Mouse (Mus musculus): Measurements from ENCODE around the gene Slc50a1.

Gene Slc50a1

DNA sequence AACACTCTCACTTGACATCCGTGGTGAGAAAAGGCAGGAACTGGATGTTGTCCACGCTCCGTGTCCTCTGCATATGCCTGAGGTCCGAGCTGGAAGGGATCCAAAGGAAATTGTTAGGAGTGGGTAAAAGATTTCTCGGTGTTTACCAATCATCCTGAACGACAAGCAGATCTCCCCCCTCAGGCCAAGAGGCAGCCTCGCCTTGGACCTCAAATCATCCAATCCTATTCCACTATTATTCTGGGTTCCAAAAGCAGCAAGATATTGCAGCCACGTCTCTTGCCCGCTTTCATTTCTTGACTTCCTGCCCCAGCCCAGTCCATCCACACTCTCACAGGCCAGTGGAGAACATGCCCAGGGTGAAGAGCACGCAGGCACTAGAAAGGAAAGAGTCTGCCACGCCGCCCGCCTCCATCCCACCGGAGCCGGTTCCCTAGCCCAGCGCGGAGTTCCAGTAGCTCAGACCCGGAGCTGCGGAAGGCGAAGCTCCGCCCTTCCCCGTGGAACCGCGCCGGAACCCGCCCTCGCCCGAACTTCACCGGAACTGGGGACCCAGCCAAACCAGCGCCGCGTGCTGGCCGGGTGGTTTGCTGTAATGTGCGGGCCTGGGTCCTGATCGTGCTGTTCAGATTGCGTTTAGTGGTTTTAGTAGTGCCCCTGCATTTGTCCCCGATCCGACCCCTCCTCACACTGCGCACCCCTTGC, at the start of gene Slc50a1:
Gene Slc50a1, minus strand, starts transcription at position 520 of the 705 bp plus-strand sequence.
- DNase-seq (ENCODE audit: extremely low read depth, low read depth), result no peak

DNA sequence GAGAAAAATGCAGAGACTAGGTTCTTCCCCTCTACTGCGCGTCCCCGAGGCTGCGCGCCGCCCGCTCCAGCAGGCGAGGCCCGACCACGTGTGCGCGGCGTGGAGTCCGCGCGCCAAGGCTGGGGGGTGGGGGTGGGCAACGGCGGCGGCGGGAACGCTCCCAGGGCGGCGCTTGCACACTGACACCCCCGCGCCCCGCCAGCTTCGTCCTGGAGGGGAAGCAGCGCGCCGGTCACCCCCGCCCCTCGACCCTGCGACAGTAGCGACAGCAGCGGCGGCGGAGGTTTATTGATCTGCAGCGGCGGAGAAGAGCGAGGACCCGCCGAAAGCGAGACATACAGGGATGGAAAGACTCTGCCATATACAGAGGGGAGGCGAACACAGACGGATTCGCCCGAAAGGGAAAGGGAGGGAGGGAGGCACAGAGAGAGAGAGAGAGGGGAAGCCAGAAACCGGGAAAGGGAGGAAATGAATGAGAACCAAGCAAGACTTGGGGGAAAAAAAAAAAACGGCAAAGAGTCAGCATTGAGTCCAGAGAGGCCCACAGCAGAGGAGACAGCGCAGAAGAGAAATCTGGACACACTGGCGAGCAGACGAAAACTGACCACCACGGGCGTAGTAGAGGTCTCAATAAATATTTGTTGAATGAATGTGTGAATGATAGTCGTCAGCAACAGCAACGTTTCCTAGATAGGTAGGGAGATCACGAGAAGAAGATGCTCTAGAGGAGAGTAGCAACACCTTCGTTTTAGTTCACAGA, 49.4 kb upstream of the Slc50a1 start:
- no peak for DNase-seq (ENCODE audit: extremely low read depth, low read depth)

DNA sequence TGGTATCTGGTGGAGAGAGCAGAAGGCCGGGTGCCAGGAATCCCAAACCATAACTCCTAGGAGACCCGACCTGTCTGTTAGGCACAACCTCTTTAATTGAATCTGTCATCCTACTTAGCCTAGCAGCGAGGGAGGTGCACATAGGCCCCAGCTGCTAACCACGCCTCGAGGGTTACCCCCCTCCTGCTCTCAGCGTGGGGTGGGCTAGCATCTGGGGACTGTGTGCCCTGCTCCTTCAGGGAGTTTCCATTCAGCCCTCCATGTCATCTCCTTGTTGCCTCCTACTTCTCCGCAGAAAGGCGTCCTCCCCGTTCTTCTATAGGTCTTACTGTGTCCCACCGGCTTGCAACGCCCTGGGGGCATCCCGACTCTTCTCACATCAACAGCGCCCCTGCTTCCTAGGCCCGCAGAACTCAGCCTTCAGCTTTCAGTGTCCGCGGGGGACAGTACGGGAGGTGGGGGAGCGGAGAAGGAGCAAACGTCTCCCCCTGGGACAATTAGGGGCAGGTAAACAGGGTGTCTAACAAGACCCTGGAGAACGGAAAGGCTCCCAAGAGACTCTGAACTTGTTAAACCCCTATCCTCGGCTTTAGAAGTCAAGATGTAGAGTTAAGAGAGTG, 48.7 kb upstream of the Slc50a1 start:
- no peak for DNase-seq (ENCODE audit: extremely low read depth, low read depth)

DNA sequence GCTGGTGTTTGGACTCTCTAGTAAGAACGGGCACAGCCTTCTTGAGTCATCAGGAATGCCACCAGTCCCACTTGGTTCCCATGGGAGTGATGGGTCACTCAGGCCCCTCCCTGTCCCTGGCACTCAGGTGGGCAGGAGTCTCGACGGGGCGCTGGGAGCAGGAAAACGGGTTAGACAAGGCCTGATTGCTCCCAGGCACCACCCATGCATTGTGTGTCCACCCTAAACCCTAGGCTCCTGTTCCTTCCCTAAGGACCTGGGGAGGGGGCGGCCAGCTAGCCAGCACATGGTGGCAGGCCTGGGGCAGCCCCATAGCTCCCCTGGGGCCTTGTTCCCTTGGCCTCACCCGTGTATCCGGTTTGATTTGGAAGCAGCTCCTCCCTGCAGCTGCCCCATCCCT, 47.9 kb upstream of the Slc50a1 start:
- DNase-seq (ENCODE audit: extremely low read depth, low read depth), result no peak

DNA sequence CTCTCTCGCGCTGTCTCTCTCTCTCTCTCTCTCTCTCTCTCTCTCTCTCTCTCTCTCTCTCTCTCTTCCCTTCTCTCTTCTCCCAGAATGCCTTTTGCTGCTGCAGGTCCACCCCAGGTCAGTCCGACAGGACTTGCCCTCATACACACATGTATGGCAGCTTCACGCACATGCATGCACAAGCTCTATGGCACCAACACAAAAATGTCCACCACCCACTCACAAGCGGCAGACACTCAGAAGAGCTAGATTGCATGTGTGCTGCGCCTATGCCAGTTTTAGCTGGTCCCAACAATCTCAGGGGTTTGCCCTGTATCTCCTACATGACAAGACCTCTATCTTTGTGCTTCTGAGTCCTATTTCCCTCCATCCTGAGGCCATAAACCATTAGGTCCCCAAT, 46.9 kb upstream of the Slc50a1 start:
- no peak for DNase-seq (ENCODE audit: extremely low read depth, low read depth)

DNA sequence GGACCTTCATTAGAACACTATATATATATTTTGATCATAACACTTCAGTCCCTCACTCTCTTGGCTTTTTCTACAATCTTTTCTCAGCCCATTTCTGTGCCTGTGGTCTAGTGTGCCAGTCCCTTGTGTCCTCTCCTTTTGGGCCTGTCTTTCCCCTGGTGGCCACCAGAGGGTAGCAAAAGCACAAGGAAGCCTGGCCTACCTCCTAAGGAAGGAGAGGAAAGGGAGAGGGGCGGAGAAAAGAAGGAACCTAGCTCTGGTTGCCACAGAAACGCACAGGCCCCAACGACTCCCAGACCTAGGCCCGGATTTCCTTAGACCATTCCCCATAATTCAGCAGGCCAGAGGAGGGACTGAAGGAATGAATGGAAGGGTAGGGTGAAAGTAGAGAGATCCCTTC, 46.5 kb upstream of the Slc50a1 start:
- DNase-seq (ENCODE audit: extremely low read depth, low read depth), result peak; percentile 68

DNA sequence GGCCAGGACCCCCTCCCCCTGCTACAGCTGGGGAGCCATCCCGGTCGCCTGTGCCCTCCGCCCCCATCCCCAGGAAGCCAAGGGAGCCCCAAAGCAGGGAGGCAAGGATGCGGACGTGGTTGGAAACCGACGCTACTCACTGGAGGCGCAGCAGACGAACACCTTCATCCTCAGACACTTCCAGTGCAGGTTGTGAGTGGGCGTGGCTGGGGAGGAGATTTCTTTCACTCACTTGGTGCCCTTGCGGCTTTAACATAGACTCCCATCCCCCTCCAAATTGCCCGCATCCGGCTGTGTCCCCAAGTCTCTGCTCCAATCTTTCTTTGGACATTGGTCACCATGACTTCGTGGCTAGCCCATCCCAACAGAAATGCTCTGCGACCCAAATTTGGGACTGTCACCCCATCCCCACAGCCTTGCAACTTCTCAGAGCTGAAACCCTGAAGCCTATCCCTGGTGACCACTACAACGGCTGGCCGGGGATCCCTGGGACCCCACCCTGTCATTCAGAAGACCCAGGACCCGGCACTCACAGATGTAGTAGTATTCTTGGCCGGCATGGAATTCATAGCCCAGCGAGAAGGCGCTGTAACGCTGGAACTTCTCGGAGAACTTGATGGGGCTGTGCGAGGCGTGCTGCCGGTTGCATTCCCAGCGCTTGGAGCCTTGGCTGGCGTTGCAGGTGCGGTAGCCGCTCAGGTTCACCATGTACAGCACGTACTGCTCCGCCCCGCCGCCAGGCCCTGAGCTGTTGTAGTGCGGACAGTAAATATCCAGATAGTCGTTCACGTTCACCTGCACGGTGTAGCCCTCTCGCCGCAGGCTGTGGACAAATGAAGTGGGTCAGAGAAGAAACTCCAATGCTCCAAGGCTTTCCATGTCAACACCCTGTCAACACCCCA, 45.8 kb upstream of the Slc50a1 start:
- no peak for DNase-seq (ENCODE audit: extremely low read depth, low read depth)

DNA sequence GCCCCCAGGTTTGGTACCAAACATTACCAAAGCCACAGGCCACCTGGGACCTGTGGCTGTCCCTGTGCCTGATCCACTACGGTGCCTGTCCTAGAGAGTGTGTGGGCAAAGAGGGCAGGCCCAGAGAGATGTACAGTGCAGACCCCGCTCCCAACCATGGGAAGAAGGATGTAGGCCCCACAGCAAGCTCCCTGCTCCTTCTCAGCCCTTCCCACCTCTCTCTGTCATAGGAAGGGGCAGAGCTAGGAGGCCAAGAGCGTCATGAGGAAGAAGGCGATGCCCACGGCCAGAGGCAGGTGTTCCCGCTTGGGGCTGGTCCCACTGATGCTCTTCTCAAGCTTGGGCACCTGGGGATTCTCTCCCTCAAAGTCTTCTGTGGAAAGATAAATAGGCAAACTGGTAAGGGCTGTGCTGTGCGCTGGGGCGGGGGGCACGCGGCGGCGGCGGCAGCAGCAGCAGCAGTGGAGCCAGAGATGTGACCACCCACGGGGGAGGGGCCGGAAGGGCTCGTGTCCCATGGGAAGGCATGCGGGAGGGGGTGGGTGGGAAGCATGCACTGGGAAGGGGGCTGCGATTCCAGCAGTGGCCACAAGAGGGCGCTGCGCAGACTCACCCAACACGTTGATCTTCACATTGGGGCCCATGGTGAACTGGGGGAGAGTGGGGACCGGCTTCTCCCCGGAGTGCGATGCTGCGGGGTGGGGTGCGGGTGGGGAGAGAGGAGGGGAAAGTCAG, 45.0 kb upstream of the Slc50a1 start:
- DNase-seq (ENCODE audit: extremely low read depth, low read depth), result no peak

DNA sequence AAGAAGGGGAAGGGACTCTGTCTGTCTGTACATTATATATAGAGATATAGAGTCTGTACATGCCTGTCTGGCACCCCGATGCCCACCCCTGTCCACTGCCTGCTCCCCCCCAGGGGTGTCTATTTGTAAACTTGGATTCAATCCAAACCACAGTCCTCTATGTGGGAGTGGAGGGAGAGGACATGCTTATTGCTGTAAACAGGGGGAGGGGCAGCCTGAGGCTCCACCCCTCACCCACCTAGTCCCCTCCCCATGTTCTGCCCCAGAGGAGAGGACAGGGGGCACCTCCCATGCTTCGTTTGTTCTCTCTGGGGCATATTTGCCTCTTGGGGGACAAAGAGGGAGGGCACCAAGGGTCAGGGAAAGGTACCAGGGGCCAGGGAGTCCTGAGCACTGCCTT, 44.4 kb upstream of the Slc50a1 start:
- DNase-seq (ENCODE audit: extremely low read depth, low read depth), result no peak

DNA sequence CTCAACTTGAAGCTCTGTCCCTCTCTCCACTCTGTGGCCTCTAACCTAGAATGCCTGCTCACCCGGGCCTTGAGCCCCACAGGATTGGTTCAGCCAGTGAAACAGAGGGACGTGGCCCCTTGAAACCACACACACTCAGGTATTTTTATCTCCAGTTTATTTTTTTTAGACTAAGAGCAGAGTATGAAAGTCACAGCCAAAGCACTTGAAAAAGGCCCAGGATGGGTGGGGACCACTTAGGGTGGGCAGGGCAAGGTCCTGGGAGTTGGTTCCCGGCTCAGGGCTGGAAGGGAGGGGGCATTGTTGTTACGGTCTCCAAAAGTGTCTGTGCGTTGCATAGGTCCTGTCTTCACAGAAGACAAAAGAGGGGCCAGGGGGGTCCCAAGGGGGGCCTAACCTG, 44.0 kb upstream of the Slc50a1 start:
- DNase-seq (ENCODE audit: extremely low read depth, low read depth), result no peak

DNA sequence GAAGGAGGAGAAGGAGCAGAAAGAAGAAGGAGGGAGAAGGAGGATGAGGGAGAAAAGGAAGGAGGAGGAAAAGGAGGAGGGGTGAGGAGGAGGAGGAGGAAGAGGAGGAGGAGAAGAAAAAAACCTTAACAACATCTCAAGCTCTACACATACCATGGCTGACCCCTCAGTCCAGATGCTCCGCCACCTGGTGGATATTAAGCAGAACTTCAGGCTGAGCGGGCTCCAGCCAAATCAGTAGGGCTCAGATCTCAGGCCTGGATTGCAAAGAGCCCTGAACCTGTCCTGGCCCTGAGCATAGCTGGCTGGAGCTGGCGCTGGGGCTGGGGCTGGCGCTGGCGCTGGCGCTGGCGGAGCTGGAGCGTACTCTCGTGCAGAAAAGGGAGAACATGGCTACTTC, 37.7 kb upstream of the Slc50a1 start:
- DNase-seq (ENCODE audit: extremely low read depth, low read depth), result peak; percentile 65

DNA sequence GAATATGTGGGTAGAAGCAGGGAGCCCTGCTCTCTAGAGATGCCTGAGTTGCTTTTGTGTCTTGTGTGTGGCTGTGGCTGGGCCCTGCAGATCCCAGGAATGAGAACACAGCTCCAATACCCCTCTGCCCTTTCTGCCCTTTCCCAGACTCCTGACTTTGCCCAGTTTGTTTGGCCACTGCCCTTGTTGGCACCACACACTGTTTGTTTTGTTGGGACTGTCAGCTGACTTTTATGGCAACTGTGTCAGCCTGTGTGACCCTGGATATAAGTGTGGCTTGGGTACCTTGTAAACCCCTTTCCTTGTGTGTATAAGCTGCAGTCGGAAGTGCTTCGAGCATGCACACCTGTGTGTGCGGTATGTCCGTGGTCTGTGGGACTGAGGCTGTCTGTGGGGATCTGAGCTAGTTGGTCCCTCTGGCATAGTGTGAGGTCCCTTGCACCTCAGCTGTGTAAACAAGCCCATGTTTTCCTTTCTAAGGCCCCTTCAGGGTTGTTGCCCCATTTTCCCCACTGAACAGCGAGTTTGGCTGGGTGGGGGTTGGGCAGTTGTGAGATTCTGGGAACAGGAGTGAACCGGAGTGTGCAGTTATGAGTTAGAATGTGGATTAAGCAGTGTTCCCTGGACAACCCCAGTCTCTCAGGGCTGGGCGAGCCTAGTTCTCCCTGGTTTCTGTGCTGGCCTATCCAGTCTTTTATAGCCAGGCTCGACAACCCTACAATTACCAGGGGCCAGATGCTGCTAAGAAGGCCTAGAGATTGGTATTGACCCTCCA, 35.4 kb upstream of the Slc50a1 start:
- no peak for DNase-seq (ENCODE audit: extremely low read depth, low read depth)

DNA sequence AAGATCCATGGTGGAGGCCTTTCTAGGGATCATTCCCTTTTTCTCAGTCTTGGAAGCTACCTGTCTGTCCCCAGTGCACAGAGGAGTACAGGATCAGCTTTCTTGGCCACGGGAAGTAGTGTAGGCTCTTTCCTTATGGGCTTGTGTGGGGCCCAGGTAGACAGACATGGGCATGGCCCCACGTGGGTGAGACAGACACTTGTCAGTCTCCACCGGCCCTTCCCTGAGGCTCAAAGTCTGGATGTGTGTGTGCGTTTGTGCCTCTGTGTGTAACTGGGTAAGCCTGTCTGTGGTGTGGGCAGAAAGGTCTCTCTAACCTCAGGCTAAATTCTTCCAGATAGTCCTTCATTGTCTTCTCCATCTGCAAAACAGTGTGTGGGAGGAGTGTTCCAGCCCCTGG, 34.7 kb upstream of the Slc50a1 start:
- no peak for DNase-seq (ENCODE audit: extremely low read depth, low read depth)

DNA sequence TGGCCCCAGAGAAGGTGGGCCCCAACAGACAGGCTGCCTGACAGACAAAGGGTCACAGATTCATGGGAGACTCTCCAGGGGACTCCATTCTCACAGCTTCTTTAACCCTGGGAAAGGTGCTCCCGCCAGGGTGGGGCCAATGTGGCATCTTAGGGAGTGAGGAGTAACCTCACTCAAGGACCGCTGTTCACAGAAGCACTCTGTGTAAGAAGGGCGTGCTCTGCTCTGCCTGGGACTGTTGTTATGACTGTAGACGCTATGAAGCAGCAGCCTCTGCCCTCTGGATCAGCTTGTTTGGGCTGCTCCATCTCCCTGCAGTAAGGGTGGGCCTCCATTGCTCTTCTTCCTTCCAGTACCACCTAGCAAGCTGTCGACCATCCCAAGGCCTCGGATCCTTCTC, 34.1 kb upstream of the Slc50a1 start:
- DNase-seq (ENCODE audit: extremely low read depth, low read depth), result no peak

DNA sequence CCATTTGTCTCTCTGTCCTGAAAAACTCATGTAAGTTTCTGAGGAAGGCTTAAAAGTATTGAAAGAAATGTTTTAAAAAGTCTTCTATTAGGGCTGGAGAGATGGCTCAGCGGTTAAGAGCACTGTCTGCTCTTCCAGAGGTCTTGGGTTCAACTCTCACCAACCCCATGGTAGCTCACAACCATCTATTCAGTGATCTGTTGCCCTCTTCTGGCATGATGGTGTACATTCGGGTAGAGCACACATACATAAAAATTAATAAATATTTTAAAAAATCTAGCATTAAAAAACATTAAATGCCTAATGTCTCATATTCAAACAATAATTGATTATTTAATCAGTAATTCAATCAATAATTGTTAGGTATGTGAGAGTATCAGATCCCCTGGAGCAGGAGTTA, 30.1 kb upstream of the Slc50a1 start:
- DNase-seq (ENCODE audit: extremely low read depth, low read depth), result no peak

DNA sequence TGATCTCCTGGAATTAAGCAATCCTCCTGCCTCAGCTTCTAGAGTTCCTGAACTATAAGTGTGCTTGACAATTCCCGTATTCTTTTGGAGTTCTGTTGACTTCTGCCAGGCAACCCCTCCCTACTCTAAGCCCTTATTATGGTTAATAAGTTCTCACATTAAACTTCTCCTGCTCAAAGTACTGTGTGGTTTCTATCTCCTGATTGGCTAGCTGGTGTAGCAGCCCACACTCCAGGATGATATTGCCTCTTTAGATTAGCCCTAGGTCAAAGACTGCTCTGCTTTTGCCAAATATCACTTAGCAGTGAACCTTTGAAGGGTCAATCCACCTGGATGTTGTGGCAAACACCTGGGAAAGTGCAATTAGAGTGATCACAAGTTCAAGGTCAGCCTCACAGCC, 29.7 kb upstream of the Slc50a1 start:
- no peak for DNase-seq (ENCODE audit: extremely low read depth, low read depth)

DNA sequence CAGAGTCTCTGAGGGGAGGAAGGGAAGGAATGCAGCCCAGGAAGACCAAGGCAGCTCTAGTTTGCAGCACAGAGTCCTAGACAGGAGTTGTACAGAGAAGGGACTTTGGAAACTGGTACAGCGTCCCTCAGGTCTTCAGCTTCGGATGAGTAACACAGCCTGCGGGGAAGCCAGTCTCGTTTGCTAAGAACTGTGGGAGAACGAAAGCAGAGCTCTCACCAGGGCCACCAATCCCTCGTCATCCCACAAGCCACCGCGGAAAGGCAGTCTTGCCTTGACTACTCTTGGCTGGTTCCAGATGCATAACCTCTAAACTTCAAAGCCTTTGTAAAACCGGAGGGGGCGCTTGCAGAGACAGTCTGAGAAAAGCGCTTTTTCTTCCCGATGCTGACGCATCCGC, 29.1 kb upstream of the Slc50a1 start:
- no peak for DNase-seq (ENCODE audit: extremely low read depth, low read depth)

DNA sequence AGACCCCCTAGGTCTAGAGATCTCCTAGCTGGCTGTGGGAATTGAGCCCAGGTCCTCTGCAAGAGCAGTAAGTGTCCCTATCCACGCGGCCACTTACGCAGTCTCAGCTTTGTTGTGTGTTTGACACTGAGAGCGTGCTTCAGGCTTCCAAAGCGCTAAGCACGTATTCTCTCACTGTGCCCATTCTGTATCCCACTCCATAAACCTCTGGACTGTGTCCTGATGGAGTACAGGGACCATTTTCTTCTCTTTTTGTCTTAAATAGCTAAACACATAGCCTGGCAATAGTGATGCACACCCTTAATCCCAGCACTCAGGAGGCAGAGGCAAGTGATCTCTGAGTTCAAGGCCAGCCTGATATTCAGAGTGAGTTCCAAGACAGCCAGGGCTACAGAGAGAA, 28.5 kb upstream of the Slc50a1 start:
- no peak for DNase-seq (ENCODE audit: extremely low read depth, low read depth)

DNA sequence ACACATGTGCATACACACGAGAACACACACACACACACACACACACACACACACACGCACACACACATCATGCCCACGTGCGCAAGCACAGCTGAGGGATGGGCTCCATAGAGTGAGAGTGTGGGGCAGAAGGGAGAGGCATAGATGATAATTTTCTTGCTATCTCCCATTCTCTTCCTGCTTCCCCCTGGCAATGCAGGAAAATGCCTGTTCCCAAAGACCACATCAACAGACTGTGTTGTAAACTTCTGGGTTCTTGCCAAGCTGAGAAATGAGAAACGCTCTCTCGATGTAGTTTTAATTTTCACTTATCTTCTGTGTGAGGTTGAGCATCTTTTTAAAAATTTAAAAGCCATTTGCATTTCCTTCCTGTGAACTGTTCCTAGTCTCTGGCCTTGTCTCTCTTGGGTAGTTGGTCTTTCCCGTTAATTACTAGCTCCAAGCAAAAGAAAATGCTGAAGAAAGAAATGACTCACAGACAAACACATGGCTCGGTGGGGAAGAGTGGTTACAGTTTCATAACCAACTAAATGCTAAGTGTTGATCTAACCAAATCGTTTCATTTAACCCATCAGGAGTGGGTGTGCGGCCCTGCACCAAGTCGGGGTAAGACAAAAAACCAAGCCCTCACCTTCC, 26.5 kb upstream of the Slc50a1 start:
- no peak for DNase-seq (ENCODE audit: extremely low read depth, low read depth)

All from MEL-GATA-1-ER (cell line).